Mouse (Mus musculus) adrenal gland, postnatal 4 days (tissue): Measurements from ENCODE around the gene Twf2. TPM values are rescaled to one million over a fixed set of nuclear protein-coding genes. Genes with fewer than 3 reads are reported as not detected.

ENCODE experiments used
- microRNA-seq: library from miRNA; unstranded; fragments of <30 nt; microRNA quantifications from one replicate; pipeline ENCODE4 v1.2.0, GENCODE M21; 2021
- total RNA-seq, 2 experiments: library from RNA; stranded (reverse); gene quantifications; 2 replicates each; pipeline ENCODE4 v1.2.3; 2021

The Twf2 gene
- total RNA-seq, 2 experiments from 2014 or later, result 62.5 to 63.9 TPM

Small RNAs within 50 kb of the gene (microRNA-seq; reads per million reads assigned to microRNA genes)
- gene Mir135a-1, result 2.1 reads per million
- 98,398 reads per million, percentile 100 among the genes with 10 or more reads in this experiment for gene Mirlet7g

Other genes starting within 250 kb of the Twf2 start
- 1 to 10 TPM; 5.5 to 6.4 TPM for gene Col6a5, start 242.5 kb upstream of the Twf2 start, total RNA-seq
- gene Col6a4, start 106.3 kb upstream of the Twf2 start, total RNA-seq, result 1 to 10 TPM in 1 of 2 experiments, under 1 TPM in 1; 0.51 to 1.4 TPM
- 10 to 100 TPM in 1 of 2 experiments, 1 to 10 TPM in 1; 8.4 to 14.2 TPM for gene Glyctk, start 45.0 kb upstream of the Twf2 start, total RNA-seq
- 100 to 1,000 TPM in 1 of 2 experiments, 10 to 100 TPM in 1; 98.9 to 105 TPM for gene Wdr82, start 32.2 kb upstream of the Twf2 start, total RNA-seq
- 10 to 100 TPM; 76.7 to 77.5 TPM for gene Ppm1m, start 3.4 kb upstream of the Twf2 start, total RNA-seq
- 1 to 10 TPM; 1.4 to 1.6 TPM for gene Tlr9, start 19.5 kb downstream of the Twf2 start, total RNA-seq
- 100 to 1,000 TPM; 676 to 715 TPM for gene Alas1, start 45.5 kb downstream of the Twf2 start, total RNA-seq
- gene Poc1a, start 78.0 kb downstream of the Twf2 start, total RNA-seq, result 10 to 100 TPM; 11.3 to 11.6 TPM
- 10 to 100 TPM; 25.0 to 25.8 TPM for gene Dusp7, start 165.5 kb downstream of the Twf2 start, total RNA-seq
- gene Rpl29, start 226.3 kb downstream of the Twf2 start, total RNA-seq, result 100 to 1,000 TPM; 607 to 624 TPM
- gene Acy1, start 235.2 kb downstream of the Twf2 start, total RNA-seq, result 10 to 100 TPM; 23.1 to 23.4 TPM
- gene Abhd14b, start 244.4 kb downstream of the Twf2 start, total RNA-seq, result 10 to 100 TPM; 43.5 to 44.1 TPM
- gene Abhd14a, start 244.6 kb downstream of the Twf2 start, total RNA-seq, result 10 to 100 TPM; 29.8 to 30.2 TPM